Comparison of ENCODE assay signal across 15 mouse cellular contexts in the genomic region with DNA sequence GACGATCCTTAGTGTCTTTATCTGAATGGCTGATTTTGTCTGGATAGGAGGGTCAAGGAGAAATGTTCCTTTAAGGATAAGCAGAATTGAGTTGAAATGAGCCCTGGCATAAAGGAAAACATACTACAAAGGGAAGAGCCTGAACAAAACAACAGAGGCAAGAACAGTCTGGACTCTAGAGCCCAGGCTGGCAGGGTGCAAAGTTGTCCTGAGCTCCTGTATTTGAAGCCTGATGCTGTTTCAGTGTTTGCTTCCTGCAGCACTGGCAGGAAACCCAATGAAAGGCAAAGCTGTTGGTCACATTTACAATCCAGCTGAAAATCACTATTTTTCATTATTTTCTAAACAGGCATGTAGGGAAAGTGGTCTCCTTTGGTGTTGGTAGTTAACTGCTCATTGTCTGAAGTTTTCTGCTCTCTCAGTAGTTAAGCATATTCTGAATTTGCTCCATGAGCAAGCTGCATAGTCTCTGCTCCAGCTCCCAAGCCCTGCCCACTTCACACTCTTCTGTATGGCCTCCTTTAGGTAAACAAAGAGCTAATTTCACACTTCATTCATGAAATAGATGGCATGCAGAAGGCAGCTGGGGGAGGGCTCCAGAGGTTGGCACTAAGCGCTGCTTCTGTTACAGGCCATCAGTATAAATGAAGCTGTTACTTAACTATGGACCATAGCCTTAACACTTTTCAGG. TPM values are rescaled to one million over a fixed set of nuclear protein-coding genes. Genes with fewer than 3 reads are reported as not detected.
A peak's percentile ranks its signal among the peaks of the same experiment; 100 is the strongest.
DNase-seq lines count a peak whose midpoint lies in the region; ATAC-seq lines count a peak whose summit lies in the region.
"Had no signal": no experiment of that assay in that cellular context is flagged by ENCODE, and none has a peak within 500 bp of the region (broad histone marks: within the 10 kb centered on the region; RNA-seq: fewer than 3 reads in every experiment).

No protein-coding gene starts in this region.

- H3K9me3 ChIP-seq in kidney, embryonic 16.5 days (ENCODE audit: low read length) = no peaks in the 10 kb centered on the region
- no peaks in the 10 kb centered on the region for H3K9me3 ChIP-seq in embryonic facial prominence, embryonic 14.5 days (ENCODE audit: control insufficient read depth, low read length)
- H3K9me3 ChIP-seq in hindbrain, embryonic 13.5 days = no peaks in the 10 kb centered on the region
- H3K9me3 ChIP-seq in midbrain, embryonic 15.5 days = no peaks in the 10 kb centered on the region
- H3K9me3 ChIP-seq: embryonic facial prominence, embryonic 15.5 days; liver, embryonic 13.5 days had no signal

- DNase-seq in kidney, postnatal 14 days = no peak
- no peak for DNase-seq in embryonic facial prominence, embryonic 14.5 days (ENCODE audit: low spot score)
- no peak for DNase-seq in heart, postnatal 36 days
- DNase-seq in right cerebral cortex, postnatal 4 days = no peak
- DNase-seq: cerebellum, postnatal 10 days; heart, adult 2 months; kidney, postnatal 36 days; liver, embryonic 13.5 days; thymus, adult 18-20 months had no signal

- ATAC-seq in kidney, embryonic 16.5 days (ENCODE audit: low FRiP score, low TSS enrichment) = peak; percentile 74; the same call in 1 of the 2 replicates
- ATAC-seq in embryonic facial prominence, embryonic 14.5 days (ENCODE audit: low read depth) = peak; percentile 50; the same call in 1 of the 2 replicates
- ATAC-seq in hindbrain, embryonic 13.5 days (ENCODE audit: low FRiP score) = peak; percentile 76
- ATAC-seq in midbrain, embryonic 15.5 days (replicated peaks) = peak; percentile 86
- no peak for ATAC-seq in CD4-positive, CD25-positive, alpha-beta regulatory T cell, adult 4 months

- WGBS in kidney, embryonic 16.5 days = 62% methylated on average over 2 of the region's 2 CpGs
- WGBS in embryonic facial prominence, embryonic 14.5 days = 78% methylated on average over 2 of the region's 2 CpGs
- 37% methylated on average over 2 of the region's 2 CpGs for WGBS in hindbrain, embryonic 13.5 days
- WGBS in midbrain, embryonic 15.5 days = 35% methylated on average over 2 of the region's 2 CpGs

- H3K4me1 ChIP-seq in kidney, embryonic 16.5 days (ENCODE audit: insufficient read depth, low read length) = peaks cover 24% of the 10 kb centered on the region
- 0 out of 2 replicates have a peak, but pooled peaks cover 3% of the 10 kb centered on the region for H3K4me1 ChIP-seq in embryonic facial prominence, embryonic 14.5 days (ENCODE audit: control insufficient read depth, insufficient read depth, low read length)
- H3K4me1 ChIP-seq in hindbrain, embryonic 13.5 days (replicated peaks) = peaks cover 24% of the 10 kb centered on the region
- H3K4me1 ChIP-seq in midbrain, embryonic 15.5 days = peaks cover 3% of the 10 kb centered on the region; the same call in 1 of the 2 replicates
- H3K4me1 ChIP-seq: liver, embryonic 13.5 days had no signal

- no peak overlapping the region for H3K9ac ChIP-seq in kidney, embryonic 16.5 days (replicated peaks; ENCODE audit: low read length)
- H3K9ac ChIP-seq in embryonic facial prominence, embryonic 14.5 days (ENCODE audit: low read depth, low read length) = no peak overlapping the region; the same call in 1 of the 2 replicates
- H3K9ac ChIP-seq in hindbrain, embryonic 13.5 days = no peak overlapping the region
- H3K9ac ChIP-seq in midbrain, embryonic 15.5 days = no peak overlapping the region
- H3K9ac ChIP-seq: embryonic facial prominence, embryonic 15.5 days; liver, embryonic 13.5 days had no signal

- H3K36me3 ChIP-seq in kidney, embryonic 16.5 days (ENCODE audit: insufficient read depth, low read length) = no peaks in the 10 kb centered on the region
- H3K36me3 ChIP-seq in embryonic facial prominence, embryonic 14.5 days (ENCODE audit: control insufficient read depth, insufficient read depth, low read length) = no peaks in the 10 kb centered on the region
- H3K36me3 ChIP-seq in hindbrain, embryonic 13.5 days = no peaks in the 10 kb centered on the region
- no peaks in the 10 kb centered on the region for H3K36me3 ChIP-seq in midbrain, embryonic 15.5 days (replicated peaks)
- H3K36me3 ChIP-seq: embryonic facial prominence, embryonic 15.5 days; liver, embryonic 13.5 days had no signal

- H3K4me3 ChIP-seq in kidney, embryonic 16.5 days (ENCODE audit: low read length) = no peak overlapping the region
- no peak overlapping the region for H3K4me3 ChIP-seq in embryonic facial prominence, embryonic 14.5 days (ENCODE audit: low read depth, low read length)
- no peak overlapping the region for H3K4me3 ChIP-seq in hindbrain, embryonic 13.5 days
- no peak overlapping the region for H3K4me3 ChIP-seq in midbrain, embryonic 15.5 days
- H3K4me3 ChIP-seq: embryonic facial prominence, embryonic 15.5 days; heart, adult 2 months; liver, embryonic 13.5 days had no signal

- H3K27ac ChIP-seq in kidney, embryonic 16.5 days (ENCODE audit: low read length) = no peak overlapping the region
- no peak overlapping the region for H3K27ac ChIP-seq in embryonic facial prominence, embryonic 14.5 days (replicated peaks; ENCODE audit: low read depth, low read length)
- H3K27ac ChIP-seq in hindbrain, embryonic 13.5 days = peak overlapping the region; percentile 3
- H3K27ac ChIP-seq in midbrain, embryonic 15.5 days = no peak overlapping the region
- H3K27ac ChIP-seq: embryonic facial prominence, embryonic 15.5 days; heart, adult 2 months; liver, embryonic 13.5 days had no signal

- intact Hi-C loops in heart, postnatal 36 days (cut with DNase I) = no loop called here

- no peak overlapping the region for H3K4me2 ChIP-seq in kidney, embryonic 16.5 days (replicated peaks; ENCODE audit: low read depth, low read length)
- no peak overlapping the region for H3K4me2 ChIP-seq in embryonic facial prominence, embryonic 14.5 days (ENCODE audit: low read depth, low read length)
- no peak overlapping the region for H3K4me2 ChIP-seq in hindbrain, embryonic 13.5 days
- no peak overlapping the region for H3K4me2 ChIP-seq in midbrain, embryonic 15.5 days
- H3K4me2 ChIP-seq: embryonic facial prominence, embryonic 15.5 days; liver, embryonic 13.5 days had no signal

- no peaks in the 10 kb centered on the region for H3K27me3 ChIP-seq in kidney, embryonic 16.5 days (ENCODE audit: insufficient read depth, low read length)
- no peaks in the 10 kb centered on the region for H3K27me3 ChIP-seq in embryonic facial prominence, embryonic 14.5 days (replicated peaks; ENCODE audit: control insufficient read depth, insufficient read depth, low read length)
- no peaks in the 10 kb centered on the region for H3K27me3 ChIP-seq in hindbrain, embryonic 13.5 days
- H3K27me3 ChIP-seq in midbrain, embryonic 15.5 days (replicated peaks) = no peaks in the 10 kb centered on the region
- H3K27me3 ChIP-seq: embryonic facial prominence, embryonic 15.5 days; liver, embryonic 13.5 days had no signal

RNA-seq across cellular contexts. Expression of gene Pdgfc, which starts 8.6 kb away (rescaled TPM):
- 28.1 and 30.8 TPM in 2 replicates for polyA plus RNA-seq in kidney, embryonic 16.5 days (2015; fragmentation: Nextera tagmentation; extraction: Ambion mirVana)
- 27.7 and 30.4 TPM in 2 replicates for polyA plus RNA-seq in embryonic facial prominence, embryonic 14.5 days (2014; fragmentation: Nextera tagmentation; extraction: Ambion mirVana)
- 5.3 and 6.8 TPM in 2 replicates for polyA plus RNA-seq in hindbrain, embryonic 13.5 days (2015; fragmentation: Nextera tagmentation; extraction: Ambion mirVana)
- 4.0 and 4.2 TPM in 2 replicates for polyA plus RNA-seq in midbrain, embryonic 15.5 days (2015; fragmentation: Nextera tagmentation; extraction: Ambion mirVana)
- polyA plus RNA-seq in CD4-positive, CD25-positive, alpha-beta regulatory T cell, adult 4 months (2017; shearing (Covaris generic)) = not detected
- 1 to 10 TPM; 2.0 to 2.9 TPM for total RNA-seq in heart, postnatal 36 days (2021)
- total RNA-seq: hematopoietic stem cell, adult 5-6 weeks had no signal
